Mouse (Mus musculus) colon, adult 2 months (tissue): ENCODE measurements around the gene Yae1d1. TPM values are rescaled to one million over a fixed set of nuclear protein-coding genes. Genes with fewer than 3 reads are reported as not detected.

Experiments used
- polyA plus RNA-seq: library from polyadenylated mRNA; depleted of rRNA; stranded (reverse); fragments of >200 nt; gene quantifications from 2 replicates; pipeline ENCODE4 v1.2.3, GENCODE M21; 2012; rRNA removed

Gene Yae1d1
- 3.0 and 5.1 TPM in 2 replicates for polyA plus RNA-seq

DNA sequence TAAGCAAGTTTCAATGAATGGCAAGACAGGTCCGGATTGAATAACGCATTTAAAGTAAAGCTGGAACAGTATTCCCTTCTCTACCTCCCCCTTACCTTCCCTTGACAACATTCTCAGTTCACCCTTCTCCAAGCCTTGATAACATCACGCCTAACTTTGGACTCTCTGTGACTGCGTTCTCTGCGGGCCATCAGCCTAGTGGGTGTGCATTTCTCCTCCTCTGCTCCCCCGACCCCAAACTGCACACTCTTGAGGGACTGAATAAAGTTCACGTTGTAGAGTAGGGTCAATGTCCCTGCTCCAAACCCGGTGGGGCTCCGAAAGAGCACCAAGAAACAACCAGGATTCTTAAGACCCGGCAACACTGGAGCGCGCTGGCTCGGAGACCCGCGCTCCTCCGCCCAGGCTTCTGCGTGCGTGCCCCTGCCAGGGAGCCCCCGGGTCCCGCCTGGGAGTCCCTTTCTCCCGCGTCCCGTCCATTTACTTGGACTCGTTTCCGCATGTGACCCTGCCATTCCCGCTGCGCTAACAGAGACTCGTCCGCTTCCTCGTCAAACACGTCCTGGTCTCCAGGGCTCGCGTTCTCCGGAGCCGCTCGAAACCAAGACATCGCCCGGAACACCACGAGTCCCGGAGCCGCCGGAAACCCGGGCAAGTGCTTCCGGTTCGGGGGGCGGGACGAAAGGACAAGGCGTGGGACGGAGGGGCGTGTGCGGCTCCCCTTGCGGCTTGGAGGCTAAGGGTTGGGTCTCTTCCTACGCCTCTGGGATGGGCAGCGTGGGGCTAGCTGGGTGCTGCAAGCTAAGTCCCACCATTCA is at the start of gene Yae1d1:
TSS of gene Yae1d1 (minus strand) at position 653 of the 818 bp plus-strand sequence.

DNA sequence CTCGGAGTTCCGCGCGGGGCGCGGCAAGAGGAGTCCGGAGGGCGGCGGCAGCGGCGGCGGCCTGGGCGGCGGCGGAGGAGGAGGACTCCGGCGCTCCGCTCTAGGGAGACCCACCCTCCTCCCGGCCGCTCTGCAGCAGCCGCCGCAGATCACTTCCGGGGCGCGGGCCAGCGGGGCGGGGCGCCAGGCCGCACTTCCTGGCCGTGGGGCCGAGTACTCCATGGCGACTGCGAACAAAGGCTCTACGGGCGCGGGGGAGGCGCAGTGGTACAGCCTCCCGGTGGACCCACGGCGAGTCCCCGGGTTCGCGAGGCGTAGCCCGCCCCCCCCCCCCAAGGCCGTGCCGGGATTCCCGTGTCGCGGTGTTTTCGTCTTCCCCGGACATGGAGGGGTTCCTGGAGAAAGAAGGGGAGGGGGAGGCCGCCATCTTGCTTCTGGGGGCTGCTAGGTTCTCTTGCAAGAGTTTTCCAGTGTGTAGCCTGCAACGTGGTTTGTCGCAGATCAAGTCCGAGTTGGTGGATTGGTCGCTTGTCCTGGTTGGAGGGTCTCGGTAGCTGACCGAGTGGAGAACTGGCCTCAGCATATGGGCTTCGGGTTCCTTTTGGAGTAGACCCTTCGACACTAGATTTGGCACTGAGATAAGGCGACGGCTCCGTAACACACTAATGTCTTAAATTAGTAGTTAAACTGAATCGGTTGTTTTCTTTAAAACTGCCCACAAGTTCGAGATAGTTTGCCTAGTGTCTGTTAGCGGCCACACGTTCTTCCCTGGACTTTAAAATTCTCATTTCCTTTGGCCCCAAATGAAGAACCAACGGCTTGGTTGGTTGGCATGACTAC is 48.9 kb downstream of the Yae1d1 start, which contains the start of gene Rala:
TSS of gene Rala (minus strand) at position 162 of the 840 bp plus-strand sequence.

Other genes with a start within 250 kb of the Yae1d1 start
- 46.0 and 51.1 TPM in 2 replicates for gene Cdk13, start 188.3 kb downstream of the Yae1d1 start, polyA plus RNA-seq
- gene Rala, start 49.1 kb downstream of the Yae1d1 start, polyA plus RNA-seq = 12.6 and 14.6 TPM in 2 replicates